Mouse (Mus musculus): Measurements from ENCODE around the gene Pkn1. TPM values are rescaled to one million over a fixed set of nuclear protein-coding genes. Genes with fewer than 3 reads are reported as not detected.
A peak's percentile ranks its signal among the peaks of the same experiment; 100 is the strongest.

Pkn1 gene
- polyA plus RNA-seq, 1 experiment, result 61.9 TPM

DNA sequence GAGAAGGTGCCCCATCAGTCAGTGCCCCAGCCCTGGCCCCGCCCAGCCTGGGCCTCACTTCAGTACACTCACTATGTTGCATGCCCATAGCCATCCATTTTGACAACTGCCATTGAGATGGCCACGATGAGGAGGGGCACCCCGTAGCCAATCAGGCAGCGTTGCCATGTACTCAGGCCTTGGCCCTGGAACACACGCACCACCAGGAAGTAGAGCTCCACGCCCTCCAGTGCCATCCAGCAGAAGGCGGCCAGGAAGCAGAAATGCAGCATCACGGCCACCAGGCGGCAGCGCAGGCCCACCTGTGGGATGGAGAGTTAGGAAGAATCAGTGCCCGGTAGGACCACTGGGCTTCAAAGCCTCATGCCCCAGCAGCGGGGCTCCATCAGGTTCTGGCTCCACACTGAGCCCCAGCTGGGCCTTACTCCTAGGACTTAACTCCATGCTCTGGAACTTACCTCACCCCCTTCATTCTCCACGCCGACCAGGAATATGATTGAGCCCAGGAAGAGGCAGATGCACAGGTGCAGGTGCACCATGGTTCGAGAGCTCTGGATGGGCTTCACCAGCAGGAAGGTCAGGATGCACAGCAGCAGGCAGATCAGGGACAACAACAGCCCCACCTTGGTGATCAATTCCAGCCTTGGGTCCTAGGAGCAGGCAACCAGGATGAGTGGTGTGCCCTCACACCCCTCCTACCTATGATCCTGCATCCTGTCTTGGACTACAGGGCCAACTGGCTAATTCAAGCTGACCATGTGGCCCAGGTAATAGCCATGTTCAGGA lies 25.9 kb upstream of the Pkn1 start:
- peak; percentile 66 to 89 for DNase-seq (ENCODE audit: extremely low spot score in 1 of 2, low spot score in 1 of 2)

GRCm38 (mm10) chr8:83723447-83724083 lies 24.6 kb upstream of the Pkn1 start:
- no peak for DNase-seq (ENCODE audit: extremely low spot score in 1 of 2, low spot score in 1 of 2)

DNA sequence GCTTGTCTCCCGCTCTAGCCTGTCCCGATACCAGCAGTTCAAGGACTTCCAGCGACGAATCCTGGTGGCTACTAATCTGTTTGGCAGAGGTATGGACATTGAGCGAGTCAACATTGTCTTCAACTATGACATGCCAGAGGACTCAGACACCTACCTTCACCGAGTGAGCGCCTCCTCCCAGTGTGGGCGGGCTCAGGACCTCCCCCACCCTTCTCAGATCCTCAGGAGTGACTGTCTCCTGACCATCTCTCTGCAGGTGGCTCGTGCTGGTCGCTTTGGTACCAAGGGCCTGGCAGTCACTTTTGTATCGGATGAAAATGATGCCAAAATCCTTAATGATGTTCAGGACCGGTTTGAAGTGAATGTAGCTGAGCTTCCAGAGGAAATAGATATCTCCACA lies 23.7 kb upstream of the Pkn1 start:
- no peak for DNase-seq (ENCODE audit: extremely low spot score in 1 of 2, low spot score in 1 of 2)

DNA sequence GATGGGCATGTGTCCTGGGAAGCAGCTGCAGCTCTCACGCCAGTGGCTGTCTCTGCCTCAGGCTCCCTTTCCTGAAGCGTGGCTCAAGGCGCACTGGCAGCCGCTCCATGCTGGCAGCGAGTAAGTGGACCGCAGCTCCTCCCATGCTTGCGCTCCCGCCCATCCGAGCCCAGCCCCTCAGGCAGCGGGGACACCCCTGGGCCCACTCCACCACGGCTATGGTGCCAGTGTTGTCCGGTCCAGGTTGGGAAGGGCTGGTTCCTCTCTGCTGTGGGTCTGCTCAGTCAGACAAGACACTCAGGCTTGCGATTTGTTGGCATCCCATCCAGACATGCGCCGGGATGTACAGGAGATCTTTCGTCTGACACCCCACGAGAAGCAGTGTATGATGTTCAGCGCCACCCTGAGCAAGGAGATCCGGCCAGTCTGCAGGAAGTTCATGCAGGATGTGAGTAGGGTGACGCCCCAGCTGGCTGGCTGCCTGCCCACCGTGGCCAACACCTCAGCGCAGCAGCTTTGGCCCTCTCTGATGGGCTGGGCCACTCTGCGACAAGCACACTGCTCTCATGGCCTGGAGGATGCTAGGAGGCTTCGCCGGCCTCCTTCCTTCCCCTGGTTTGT lies 22.5 kb upstream of the Pkn1 start:
- DNase-seq (ENCODE audit: extremely low spot score in 1 of 2, low spot score in 1 of 2), result no peak

DNA sequence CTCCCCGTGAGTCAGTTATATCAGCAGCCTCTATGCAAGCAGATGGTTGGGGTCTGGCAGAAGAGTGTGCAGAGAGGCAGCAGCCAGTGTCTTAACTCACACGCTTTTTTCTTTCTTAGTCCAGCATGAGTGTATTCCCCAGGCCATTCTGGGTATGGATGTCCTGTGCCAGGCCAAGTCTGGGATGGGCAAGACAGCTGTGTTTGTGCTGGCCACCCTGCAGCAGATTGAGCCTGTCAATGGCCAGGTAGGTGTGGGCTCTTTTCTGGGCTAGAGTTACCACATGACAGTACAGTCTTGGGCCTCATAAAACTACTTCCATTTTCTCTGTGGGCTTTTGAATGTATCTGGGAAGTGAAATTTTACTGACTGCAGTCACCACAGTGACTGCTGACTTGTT lies 20.7 kb upstream of the Pkn1 start:
- no peak for DNase-seq (ENCODE audit: extremely low spot score in 1 of 2, low spot score in 1 of 2)

- no peak for DNase-seq (ENCODE audit: extremely low spot score in 1 of 2, low spot score in 1 of 2)
Measured at GRCm38 (mm10) chr8:83719048-83719447, 20.1 kb upstream of the Pkn1 start.

- no peak for DNase-seq (ENCODE audit: extremely low spot score in 1 of 2, low spot score in 1 of 2)
Measured at GRCm38 (mm10) chr8:83716563-83716962, 17.6 kb upstream of the Pkn1 start.

- DNase-seq (ENCODE audit: extremely low spot score in 1 of 2, low spot score in 1 of 2), result no peak
Measured at GRCm38 (mm10) chr8:83715771-83716170, 16.8 kb upstream of the Pkn1 start.

DNA sequence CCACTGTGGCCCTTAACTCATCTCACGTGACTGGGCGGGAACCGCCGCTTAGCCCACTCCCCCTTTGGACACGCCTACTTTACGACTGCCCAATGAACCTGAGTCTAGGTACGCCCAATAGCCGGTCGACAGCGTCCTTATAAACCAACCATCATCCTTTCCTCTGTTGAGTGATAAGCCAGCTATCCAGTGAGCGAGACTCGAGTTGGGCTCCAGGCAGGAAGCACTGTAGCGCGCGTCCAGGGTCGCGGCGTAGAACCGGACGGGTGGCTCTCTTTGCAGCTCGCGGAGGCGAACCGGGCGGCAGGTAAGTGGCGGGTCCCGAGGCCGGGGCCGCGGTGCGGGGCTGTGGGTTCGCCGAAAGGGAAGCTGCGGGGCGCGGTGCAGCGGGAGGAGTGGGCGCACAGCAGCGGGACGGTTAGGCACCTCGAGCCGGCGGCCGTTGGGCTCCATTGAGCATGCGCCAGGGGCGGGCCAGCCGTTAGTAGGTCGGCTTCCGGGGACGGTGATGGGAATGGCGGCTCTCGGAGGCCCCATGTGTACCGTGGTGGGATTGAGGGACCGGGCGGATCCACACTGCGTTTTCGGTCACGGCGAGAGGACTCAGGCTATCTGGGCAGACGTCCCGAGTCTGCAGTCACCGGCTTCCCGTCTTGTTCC lies 16.2 kb upstream of the Pkn1 start, which contains the start of gene Ddx39:
Ddx39 (plus strand) TSS at position 147 of the 660 bp plus-strand sequence.
- peak; percentile 97 to 99 for DNase-seq (ENCODE audit: extremely low spot score in 1 of 2, low spot score in 1 of 2)

DNA sequence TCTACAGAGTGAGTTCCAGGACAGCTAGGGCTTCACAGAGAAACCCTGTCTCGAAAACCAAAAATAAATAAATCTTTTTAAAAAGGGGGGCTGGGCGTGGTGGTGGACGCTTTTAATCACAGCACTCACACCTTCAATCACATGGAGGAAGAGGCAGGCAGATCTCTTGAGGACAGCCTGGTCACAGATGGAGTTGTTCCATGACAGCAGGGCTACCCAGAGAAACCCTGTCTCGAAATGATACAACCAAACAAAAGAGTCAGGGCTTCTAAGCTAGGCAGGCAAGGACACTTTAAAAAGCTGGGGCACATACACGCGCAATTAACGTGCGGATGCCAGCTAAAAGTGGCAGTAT lies 15.7 kb upstream of the Pkn1 start:
- no peak for DNase-seq (ENCODE audit: extremely low spot score in 1 of 2, low spot score in 1 of 2)

GRCm38 (mm10) chr8:83707554-83707953 lies 8.6 kb upstream of the Pkn1 start:
- DNase-seq (ENCODE audit: extremely low spot score in 1 of 2, low spot score in 1 of 2), result peak in 1 of 2 experiments; percentile 73

- no peak for DNase-seq (ENCODE audit: extremely low spot score in 1 of 2, low spot score in 1 of 2)
Measured at GRCm38 (mm10) chr8:83706411-83706810, 7.4 kb upstream of the Pkn1 start.

GRCm38 (mm10) chr8:83703426-83703825 lies 4.4 kb upstream of the Pkn1 start:
- DNase-seq (ENCODE audit: extremely low spot score in 1 of 2, low spot score in 1 of 2), result no peak

- DNase-seq (ENCODE audit: extremely low spot score in 1 of 2, low spot score in 1 of 2), result no peak
Measured at GRCm38 (mm10) chr8:83700423-83701085, 1.6 kb upstream of the Pkn1 start.

GRCm38 (mm10) chr8:83699566-83699965 lies 587 bp upstream of the Pkn1 start:
- DNase-seq (ENCODE audit: extremely low spot score in 1 of 2, low spot score in 1 of 2), result no peak

- no peak for DNase-seq (ENCODE audit: extremely low spot score in 1 of 2, low spot score in 1 of 2)
Measured at GRCm38 (mm10) chr8:83698291-83698660, 703 bp downstream of the Pkn1 start.

- DNase-seq (ENCODE audit: extremely low spot score in 1 of 2, low spot score in 1 of 2), result no peak
Measured at GRCm38 (mm10) chr8:83697374-83698220, 1.4 kb downstream of the Pkn1 start.

- no peak for DNase-seq (ENCODE audit: extremely low spot score in 1 of 2, low spot score in 1 of 2)
Measured at GRCm38 (mm10) chr8:83695351-83696106, 3.5 kb downstream of the Pkn1 start.
